Mouse (Mus musculus) neutrophil, adult 65 days (primary cell): ENCODE data around the gene Olfr961. TPM values are rescaled to one million over a fixed set of nuclear protein-coding genes. Genes with fewer than 3 reads are reported as not detected.

ENCODE experiments used
- total RNA-seq: library from RNA; stranded (reverse); gene quantifications from 2 replicates; pipeline ENCODE4 v1.2.4, GENCODE M21; 2023

The Olfr961 gene
- not detected in 2 replicates for total RNA-seq

DNA sequence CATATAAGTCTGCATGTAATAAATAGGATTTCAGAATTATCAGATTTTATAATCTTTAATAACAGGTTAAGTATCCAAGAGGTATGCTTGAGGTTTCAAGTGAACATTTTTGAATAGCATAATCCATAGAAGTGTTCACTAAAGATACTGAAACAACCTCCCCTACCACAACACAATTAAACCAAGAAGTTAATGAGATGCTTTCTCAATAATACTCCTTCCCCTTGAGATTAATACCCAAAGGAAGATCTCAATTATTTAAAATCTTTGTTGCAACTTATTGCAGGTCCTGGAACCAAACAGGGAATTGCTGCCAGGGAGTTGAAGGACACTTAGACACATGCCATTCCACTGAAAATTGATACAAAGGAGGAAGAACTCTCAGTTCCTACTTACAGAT lies at the start of gene Olfr961:
TSS of gene Olfr961 (plus strand) at position 301 of the 400 bp plus-strand sequence.

DNA sequence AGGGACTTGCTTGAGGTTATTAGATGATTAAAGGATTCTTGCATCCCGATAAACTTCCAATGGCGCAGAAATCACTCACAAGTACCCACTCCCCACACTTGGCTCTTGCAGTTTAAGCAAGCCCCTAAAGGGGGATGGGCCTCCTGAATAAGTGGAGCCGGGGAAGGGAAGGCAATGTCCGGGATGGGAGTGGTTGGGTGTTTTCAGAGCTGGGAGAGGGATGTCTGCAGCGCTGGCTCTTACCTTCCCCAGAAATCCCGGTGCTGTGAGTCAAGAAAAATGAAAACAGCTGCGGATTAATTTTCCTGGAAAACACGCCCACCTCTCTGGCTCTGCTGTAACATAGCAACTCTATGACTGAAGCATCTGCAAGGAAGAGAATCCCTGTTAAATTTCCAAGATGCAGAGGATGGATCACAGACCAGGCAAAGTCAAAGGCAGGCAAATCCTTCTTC lies 40.9 kb upstream of the Olfr961 start, which contains the start of gene AW551984:
TSS of gene AW551984 (minus strand) at position 405 of the 455 bp plus-strand sequence.

DNA sequence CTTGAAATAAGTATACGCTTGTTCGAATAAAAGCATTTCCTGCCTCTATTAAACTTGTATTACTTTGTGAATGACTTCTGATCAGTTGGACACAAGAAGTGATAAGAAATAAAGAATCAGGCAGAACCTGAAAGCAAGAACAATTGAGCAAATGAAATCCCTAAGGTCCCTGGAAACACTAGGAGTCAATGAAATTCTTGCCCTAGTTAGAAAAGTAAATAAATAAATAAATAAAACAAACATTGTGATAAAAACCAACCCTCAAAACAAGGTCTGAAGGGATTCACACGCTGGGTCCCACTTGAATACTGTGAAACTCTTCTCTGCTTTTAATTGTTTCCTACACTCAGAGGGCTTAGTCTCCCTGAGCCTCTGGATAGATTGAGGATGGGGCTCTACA lies 34.5 kb upstream of the Olfr961 start, which contains the start of gene Olfr148:
TSS of gene Olfr148 (plus strand) at position 301 of the 400 bp plus-strand sequence.

DNA sequence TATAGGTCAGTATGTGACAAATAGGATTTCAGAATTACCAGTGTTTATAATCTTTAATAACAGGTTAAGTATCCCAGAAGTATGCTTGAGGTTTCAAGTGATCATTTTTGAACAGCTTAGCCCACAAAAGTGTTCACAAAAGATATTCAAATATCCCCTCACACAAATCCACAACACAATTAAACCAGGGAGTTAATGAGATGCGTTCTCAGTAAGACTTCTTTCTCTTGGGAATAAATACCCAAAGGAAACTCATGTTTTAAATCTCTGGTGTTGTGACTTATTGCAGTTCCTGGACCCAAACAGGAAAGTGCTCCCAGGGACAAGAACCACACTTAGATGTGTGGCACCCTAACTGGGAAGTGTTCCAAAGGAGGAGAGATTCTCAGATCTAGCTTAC lies 23.8 kb upstream of the Olfr961 start, which contains the start of gene Olfr960:
TSS of gene Olfr960 (plus strand) at position 301 of the 400 bp plus-strand sequence.

GRCm38 (mm10) chr9:39666905-39667304 lies 22.0 kb downstream of the Olfr961 start, which contains the start of gene Olfr963:
TSS of gene Olfr963 (plus strand) at chr9:39667205.

Other genes with a start within 250 kb of the Olfr961 start
- gene Olfr952, start 217.9 kb upstream of the Olfr961 start, total RNA-seq, result not detected in 2 replicates
- not detected in 2 replicates for gene Olfr954, start 188.4 kb upstream of the Olfr961 start, total RNA-seq
- not detected in 2 replicates for gene Olfr955, start 173.1 kb upstream of the Olfr961 start, total RNA-seq
- not detected in 2 replicates for gene Olfr44, start 151.1 kb upstream of the Olfr961 start, total RNA-seq
- not detected in 2 replicates for gene Olfr957, start 129.3 kb upstream of the Olfr961 start, total RNA-seq
- gene Olfr958, start 91.0 kb upstream of the Olfr961 start, total RNA-seq, result not detected in 2 replicates
- gene Olfr959, start 69.5 kb upstream of the Olfr961 start, total RNA-seq, result not detected in 2 replicates
- not detected in 2 replicates for gene AW551984, start 40.7 kb upstream of the Olfr961 start, total RNA-seq
- not detected in 2 replicates for gene Olfr148, start 34.4 kb upstream of the Olfr961 start, total RNA-seq
- not detected in 2 replicates for gene Olfr960, start 23.7 kb upstream of the Olfr961 start, total RNA-seq
- gene Olfr963, start 22.1 kb downstream of the Olfr961 start, total RNA-seq, result not detected in 2 replicates
- not detected in 2 replicates for gene Olfr149, start 62.0 kb downstream of the Olfr961 start, total RNA-seq
- not detected in 2 replicates for gene Olfr965, start 66.3 kb downstream of the Olfr961 start, total RNA-seq
- gene Olfr150, start 85.9 kb downstream of the Olfr961 start, total RNA-seq, result not detected in 2 replicates
- gene Olfr967, start 101.2 kb downstream of the Olfr961 start, total RNA-seq, result not detected in 2 replicates
- not detected in 2 replicates for gene Olfr968, start 138.2 kb downstream of the Olfr961 start, total RNA-seq
- not detected in 2 replicates for gene Olfr969, start 145.9 kb downstream of the Olfr961 start, total RNA-seq
- not detected in 2 replicates for gene Olfr970, start 163.8 kb downstream of the Olfr961 start, total RNA-seq
- not detected in 2 replicates for gene Olfr971, start 191.8 kb downstream of the Olfr961 start, total RNA-seq
- not detected in 2 replicates for gene Olfr972, start 221.3 kb downstream of the Olfr961 start, total RNA-seq